Mouse (Mus musculus) A20 (cell line): ENCODE measurements around the gene Ttc28.

Experiments used
- DNase-seq: peaks from one replicate; pipeline ENCODE4 v3.0.0-alpha.2; 2011; ENCODE audit warnings: low read depth, low spot score

Gene Ttc28

GRCm38 (mm10) chr5:110958196-110958595 is 78.6 kb downstream of the Ttc28 start:
- no peak for DNase-seq

DNA sequence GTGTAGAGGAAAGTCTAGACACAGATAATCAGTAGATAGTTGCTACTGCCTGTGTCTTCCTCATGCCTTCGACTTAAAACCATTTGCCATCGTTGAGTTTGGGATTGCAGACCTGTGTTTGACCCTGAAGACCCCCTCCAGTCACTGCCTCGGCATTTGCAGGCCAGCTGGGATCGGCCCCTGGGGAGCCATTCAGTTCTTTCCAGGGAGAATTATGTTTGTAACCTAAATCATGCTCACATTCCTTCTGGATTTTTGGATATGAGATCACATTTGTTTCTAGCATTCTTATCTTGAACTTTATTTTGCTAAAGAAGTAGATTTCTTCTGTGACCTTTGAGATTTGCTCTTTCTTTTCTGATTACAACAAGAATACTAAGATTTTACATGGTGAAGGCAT is 80.5 kb downstream of the Ttc28 start:
- DNase-seq, result no peak

DNA sequence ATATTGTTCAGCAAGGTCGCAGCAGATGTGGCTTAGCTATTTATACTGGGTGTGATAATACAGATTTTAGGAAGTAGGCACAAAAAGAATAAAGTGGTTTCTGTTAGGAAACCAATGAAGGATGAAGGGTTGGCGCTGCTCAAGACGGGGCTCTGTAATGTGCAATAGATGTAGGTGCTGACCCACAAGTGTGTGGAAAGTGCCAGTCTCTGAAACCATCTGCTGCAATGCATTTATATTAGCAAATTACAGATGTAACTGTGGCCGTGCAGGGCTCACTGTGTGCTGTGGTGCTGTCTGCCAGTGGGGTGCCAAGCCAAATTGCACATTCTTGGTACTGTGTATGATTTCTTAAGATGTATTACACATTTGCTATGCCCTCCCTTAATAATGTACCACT is 81.3 kb downstream of the Ttc28 start:
- DNase-seq, result peak; percentile 27

DNA sequence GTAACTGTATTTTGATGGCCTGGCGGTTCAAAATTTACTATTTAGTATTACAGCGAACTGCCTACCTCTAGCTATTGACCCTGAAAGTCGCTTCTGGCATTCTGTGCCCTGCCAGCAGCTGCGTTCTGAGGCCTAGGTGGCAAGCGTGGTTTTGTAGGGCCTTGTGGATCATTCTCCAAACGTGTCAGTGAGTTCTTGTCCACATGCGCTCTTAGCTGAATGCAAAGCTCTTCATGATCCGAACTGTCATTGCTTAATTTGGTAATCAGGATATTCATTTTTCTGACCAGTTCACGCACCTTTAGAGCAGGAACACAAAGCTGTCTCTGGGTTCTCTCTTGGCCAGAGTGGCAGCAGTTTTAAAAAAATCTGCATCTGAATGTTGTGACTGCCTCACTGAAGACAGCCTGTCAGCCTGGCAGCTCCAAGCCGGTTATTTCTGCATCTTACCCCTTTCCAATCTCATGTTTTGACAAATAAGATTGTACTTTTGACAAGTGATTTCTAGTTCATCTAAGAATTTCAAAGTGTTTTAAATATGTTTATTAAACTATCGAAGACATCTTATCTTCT is 88.0 kb downstream of the Ttc28 start:
- no peak for DNase-seq

DNA sequence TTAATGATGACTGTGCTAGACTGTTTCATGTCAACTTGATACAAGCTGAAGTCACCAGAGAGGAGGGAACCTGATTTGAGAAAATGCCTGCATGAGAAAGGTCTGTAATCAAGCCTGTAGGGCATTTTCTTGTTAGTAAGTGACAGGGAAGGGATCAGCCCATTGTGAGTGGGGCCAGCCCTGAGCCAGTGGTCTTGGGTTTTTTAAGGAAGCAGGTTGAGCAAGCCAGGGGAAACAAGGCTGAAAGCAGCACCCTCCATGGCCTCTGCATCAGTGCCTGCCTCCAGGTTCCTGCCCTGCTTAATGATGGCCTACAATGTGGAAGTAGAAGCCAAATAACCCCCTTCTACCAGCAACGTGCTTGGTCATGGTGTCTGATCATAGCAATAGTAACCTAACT is 89.0 kb downstream of the Ttc28 start:
- no peak for DNase-seq

- peak; percentile 77 for DNase-seq
These were observed 90.7 kb downstream of the Ttc28 start for GRCm38 (mm10) chr5:110970162-110970780.

- DNase-seq, result no peak
These were observed 97.1 kb downstream of the Ttc28 start for GRCm38 (mm10) chr5:110976721-110977120.

DNA sequence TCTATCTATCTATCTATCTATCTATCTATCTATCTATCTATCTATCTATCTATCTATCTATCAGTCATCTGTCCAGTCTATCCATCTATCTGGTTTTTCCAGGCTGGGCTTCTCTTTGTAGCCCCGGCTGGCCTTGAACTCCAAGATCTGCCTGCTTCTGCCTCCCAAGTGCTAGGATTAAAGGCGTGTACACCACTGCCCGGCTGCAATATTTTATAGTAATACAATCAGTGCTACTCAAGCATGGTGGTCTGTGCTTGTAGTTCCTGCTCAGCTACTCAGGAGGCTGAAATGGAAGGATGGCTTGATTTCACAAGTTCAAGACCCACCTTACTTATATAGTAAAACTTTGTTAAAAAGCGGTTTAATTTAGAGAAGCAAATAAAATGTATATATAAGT is 98.2 kb downstream of the Ttc28 start:
- DNase-seq, result no peak

- DNase-seq, result no peak
These were observed 98.9 kb downstream of the Ttc28 start for GRCm38 (mm10) chr5:110978461-110978860.

- no peak for DNase-seq
These were observed 99.6 kb downstream of the Ttc28 start for GRCm38 (mm10) chr5:110979011-110979860.

GRCm38 (mm10) chr5:110979861-110980346 is 100.3 kb downstream of the Ttc28 start:
- no peak for DNase-seq

- no peak for DNase-seq
These were observed 101.0 kb downstream of the Ttc28 start for GRCm38 (mm10) chr5:110980576-110980975.

- no peak for DNase-seq
These were observed 102.8 kb downstream of the Ttc28 start for GRCm38 (mm10) chr5:110982436-110982835.

DNA sequence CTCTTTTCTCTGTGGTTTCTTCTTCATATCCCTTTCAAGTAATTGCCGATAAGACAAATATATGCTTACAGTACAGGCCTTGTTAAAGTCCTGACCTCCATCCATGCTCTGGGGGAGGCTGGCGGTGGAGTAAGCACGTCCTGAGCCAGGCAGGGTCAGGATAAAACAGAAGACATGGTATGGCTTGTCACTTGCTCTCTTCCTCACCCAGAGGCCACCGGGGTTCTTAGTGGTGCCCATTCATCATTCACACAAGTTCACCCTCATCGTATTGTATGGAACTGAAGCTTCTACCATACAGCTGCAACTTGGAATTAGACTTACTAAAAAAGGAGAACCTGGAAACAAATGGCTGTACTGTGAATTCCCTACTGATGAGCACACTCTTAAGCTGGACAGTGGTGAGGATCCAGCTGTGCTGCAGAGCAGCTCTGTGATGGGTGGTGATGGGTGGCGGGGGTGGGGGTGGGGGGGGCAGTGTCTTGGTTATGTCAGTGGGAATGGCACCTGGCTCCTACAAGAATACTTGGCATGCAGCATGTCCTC is 104.6 kb downstream of the Ttc28 start:
- no peak for DNase-seq

GRCm38 (mm10) chr5:110996835-110997539 is 117.4 kb downstream of the Ttc28 start:
- DNase-seq, result no peak

GRCm38 (mm10) chr5:110997692-110998091 is 118.1 kb downstream of the Ttc28 start:
- no peak for DNase-seq

- peak; percentile 51 for DNase-seq
These were observed 118.7 kb downstream of the Ttc28 start for GRCm38 (mm10) chr5:110998298-110998697.

GRCm38 (mm10) chr5:111000953-111001352 is 121.3 kb downstream of the Ttc28 start:
- no peak for DNase-seq

- DNase-seq, result no peak
These were observed 123.6 kb downstream of the Ttc28 start for GRCm38 (mm10) chr5:111003220-111003619.

- DNase-seq, result no peak
These were observed 124.1 kb downstream of the Ttc28 start for GRCm38 (mm10) chr5:111003750-111004149.

- no peak for DNase-seq
These were observed 126.9 kb downstream of the Ttc28 start for GRCm38 (mm10) chr5:111006272-111007135.
